Mouse (Mus musculus) myocyte (in vitro differentiated cells): ENCODE measurements around the gene Kctd21.

ENCODE experiments used
- CEBPB ChIP-seq: IDR thresholded peaks from 2 replicates; pipeline ENCODE4 v1.6.1; 2011; ENCODE audit warnings: mild to moderate bottlenecking, moderate library complexity; ENCODE audit not compliant: poor library complexity, insufficient read depth, severe bottlenecking
- E2F4 ChIP-seq: IDR thresholded peaks from one replicate; pipeline ENCODE4 v1.6.1; 2011; ENCODE audit warnings: mild to moderate bottlenecking, control low read depth, moderate library complexity; ENCODE audit not compliant: insufficient read depth
- MAX ChIP-seq: IDR thresholded peaks from one replicate; pipeline ENCODE4 v1.6.1; 2011; ENCODE audit warnings: low read depth, mild to moderate bottlenecking, control low read depth
- MYOD1 ChIP-seq, 3 experiments: IDR thresholded peaks; one replicate each; pipeline ENCODE4 v1.6.1; 2011; ENCODE audit warnings: control low read depth in 2 of 3, low read depth in 2 of 3, mild to moderate bottlenecking in 2 of 3, moderate library complexity in 1 of 3; ENCODE audit not compliant: insufficient read length in 2 of 3, control insufficient read depth in 1 of 3
- POLR2A ChIP-seq: IDR thresholded peaks from one replicate; pipeline ENCODE4 v1.6.1; 2011; ENCODE audit warnings: low read depth, mild to moderate bottlenecking, control low read depth, moderate library complexity; ENCODE audit not compliant: insufficient read length
- POLR2AphosphoS2 ChIP-seq: IDR thresholded peaks from one replicate; pipeline ENCODE4 v1.6.1; 2011; ENCODE audit warnings: low read depth, control low read depth; ENCODE audit not compliant: insufficient read length
- REST ChIP-seq: IDR thresholded peaks from one replicate; pipeline ENCODE4 v1.6.1; 2011; ENCODE audit warnings: mild to moderate bottlenecking, control low read depth, moderate library complexity; ENCODE audit not compliant: insufficient read depth, insufficient read length
- TCF12 ChIP-seq: IDR thresholded peaks from one replicate; pipeline ENCODE4 v1.6.1; 2011; ENCODE audit warnings: mild to moderate bottlenecking, control low read depth; ENCODE audit not compliant: poor library complexity, insufficient read depth, severe bottlenecking
- TCF3 ChIP-seq: IDR thresholded peaks from one replicate; pipeline ENCODE4 v1.6.1; 2011; ENCODE audit warnings: low read depth, control low read depth; ENCODE audit not compliant: insufficient read length
- USF1 ChIP-seq: IDR thresholded peaks from one replicate; pipeline ENCODE4 v1.6.1; 2011; ENCODE audit warnings: low read depth, mild to moderate bottlenecking, control low read depth, moderate library complexity

- TF ChIP-seq POLR2A = no peak
- TF ChIP-seq TCF3 = no peak
- TF ChIP-seq POLR2AphosphoS2 = no peak
- no peak for TF ChIP-seq USF1
- TF ChIP-seq MYOD1 (IDR thresholded peaks at IDR 0.05; ENCODE audit: control insufficient read depth in 1 of 3, insufficient read length in 2 of 3, low read depth in 2 of 3) = no peak
- TF ChIP-seq REST = no peak
- no peak for TF ChIP-seq TCF12
- no peak for TF ChIP-seq E2F4
- no peak for TF ChIP-seq CEBPB
- no peak for TF ChIP-seq MAX
Measured at GRCm38 (mm10) chr7:97345229-97345871, 13.2 kb downstream of the Kctd21 start.
